Mouse (Mus musculus): Measurements from ENCODE around the gene Asic2.

- TF ChIP-seq CTCF (IDR thresholded peaks at IDR 0.05; ENCODE audit: low read depth) (no peak), EP300 (IDR thresholded peaks at IDR 0.05; ENCODE audit: low read depth) (no peak)
Observed at GRCm38 (mm10) chr11:81560374-81560773, 407.9 kb downstream of the Asic2 start.
